Mouse (Mus musculus) frontal cortex, postnatal 36 days (tissue): ENCODE data around the gene Fgd4.

ENCODE experiments used
- DNase-seq, 2 experiments: peaks; one replicate each; pipeline ENCODE4 v3.0.0; 2022; ENCODE audit warnings: low spot score in 2 of 2

Gene Fgd4

GRCm38 (mm10) chr16:16600461-16600860 is at the start of gene Fgd4:
Fgd4 (minus strand) TSS chr16:16600549.
- no peak for DNase-seq

- DNase-seq = no peak
Measured at GRCm38 (mm10) chr16:16645148-16645547, 44.8 kb upstream of the Fgd4 start.

- no peak for DNase-seq
Measured at GRCm38 (mm10) chr16:16633730-16634129, 33.4 kb upstream of the Fgd4 start.

GRCm38 (mm10) chr16:16599586-16600401 is 555 bp downstream of the Fgd4 start:
- peak; percentile 24 to 28 for DNase-seq

- no peak for DNase-seq
Measured at GRCm38 (mm10) chr16:16596582-16596981, 3.8 kb downstream of the Fgd4 start.

- no peak for DNase-seq
Measured at GRCm38 (mm10) chr16:16592622-16593021, 7.7 kb downstream of the Fgd4 start.

- DNase-seq = peak; percentile 52 to 79
Measured at GRCm38 (mm10) chr16:16584409-16585032, 15.8 kb downstream of the Fgd4 start.

GRCm38 (mm10) chr16:16576556-16576955 is 23.8 kb downstream of the Fgd4 start:
- no peak for DNase-seq

- DNase-seq = no peak
Measured at GRCm38 (mm10) chr16:16574508-16574907, 25.8 kb downstream of the Fgd4 start.

GRCm38 (mm10) chr16:16573167-16573566 is 27.2 kb downstream of the Fgd4 start:
- no peak for DNase-seq

- DNase-seq = no peak
Measured at GRCm38 (mm10) chr16:16571356-16571755, 29.0 kb downstream of the Fgd4 start.

GRCm38 (mm10) chr16:16566786-16567185 is 33.6 kb downstream of the Fgd4 start:
- DNase-seq = no peak

GRCm38 (mm10) chr16:16566215-16566614 is 34.1 kb downstream of the Fgd4 start:
- DNase-seq = no peak

GRCm38 (mm10) chr16:16565786-16566185 is 34.6 kb downstream of the Fgd4 start:
- no peak for DNase-seq

- DNase-seq = no peak
Measured at GRCm38 (mm10) chr16:16560718-16561117, 39.6 kb downstream of the Fgd4 start.

GRCm38 (mm10) chr16:16559878-16560531 is 40.3 kb downstream of the Fgd4 start:
- DNase-seq = peak; percentile 85 to 91

- DNase-seq = peak; percentile 29 to 45
Measured at GRCm38 (mm10) chr16:16559016-16559877, 41.1 kb downstream of the Fgd4 start.

GRCm38 (mm10) chr16:16557738-16558137 is 42.6 kb downstream of the Fgd4 start:
- peak; percentile 27 to 45 for DNase-seq

- DNase-seq = no peak
Measured at GRCm38 (mm10) chr16:16554098-16554497, 46.3 kb downstream of the Fgd4 start.

GRCm38 (mm10) chr16:16552197-16552596 is 48.2 kb downstream of the Fgd4 start:
- DNase-seq = no peak

- DNase-seq = no peak
Measured at GRCm38 (mm10) chr16:16549105-16549504, 51.2 kb downstream of the Fgd4 start.

- no peak for DNase-seq
Measured at GRCm38 (mm10) chr16:16546657-16547056, 53.7 kb downstream of the Fgd4 start.
